Mouse (Mus musculus) embryonic facial prominence, embryonic 12.5 days (tissue): Measurements from ENCODE around the gene Rbm5. TPM values are rescaled to one million over a fixed set of nuclear protein-coding genes. Genes with fewer than 3 reads are reported as not detected.
A peak's percentile ranks its signal among the peaks of the same experiment; 100 is the strongest.

Source experiments
- ATAC-seq: fragments of 200-750 bp; cut with Nextera tagmentation; 2 replicates; pipeline ENCODE4 v1.8.0; 2017; ENCODE audit not compliant: insufficient number of reproducible peaks, insufficient read depth, low FRiP score, low TSS enrichment
- H3K27ac ChIP-seq: fragments of 300-500 bp; sonication (generic); 2 replicates; pipeline ENCODE4 v1.5.1; 2016; ENCODE audit warnings: mild to moderate bottlenecking
- H3K27me3 ChIP-seq: fragments of 300-500 bp; sonication (generic); 2 replicates; pipeline ENCODE4 v1.6.1; 2016; ENCODE audit warnings: mild to moderate bottlenecking, moderate library complexity
- H3K36me3 ChIP-seq: fragments of 300-500 bp; sonication (generic); 2 replicates; pipeline ENCODE4 v1.6.1; 2016; ENCODE audit warnings: mild to moderate bottlenecking
- H3K4me1 ChIP-seq: fragments of 300-500 bp; sonication (generic); 2 replicates; pipeline ENCODE4 v1.6.1; 2016
- H3K4me2 ChIP-seq: fragments of 300-500 bp; sonication (generic); replicated peaks from 2 replicates; pipeline ENCODE4 v1.6.1; 2016; ENCODE audit warnings: mild to moderate bottlenecking, moderate library complexity
- H3K4me3 ChIP-seq: fragments of 300-500 bp; sonication (generic); 2 replicates; pipeline ENCODE4 v1.5.1; 2016; ENCODE audit warnings: mild to moderate bottlenecking
- H3K9ac ChIP-seq: fragments of 300-500 bp; sonication (generic); 2 replicates; pipeline ENCODE4 v1.6.1; 2016; ENCODE audit warnings: mild to moderate bottlenecking, moderate library complexity
- H3K9me3 ChIP-seq: fragments of 300-500 bp; sonication (generic); 2 replicates; pipeline ENCODE4 v1.6.1; 2016; ENCODE audit warnings: mild to moderate bottlenecking, moderate library complexity
- WGBS: fragments of 180-500 bp; shearing (Covaris S2); methylation state at CpG from one replicate; pipeline ENCODE4 v1.1.7; 2016; 5-methylcytosine and 5-hydroxymethylcytosine counted together
- polyA plus RNA-seq: library from polyadenylated mRNA; unstranded; fragments of >200 nt; fragmentation: Nextera tagmentation; extraction: Ambion mirVana; gene quantifications from 2 replicates; pipeline ENCODE4 v1.2.1, GENCODE M21; 2016

Gene Rbm5
- polyA plus RNA-seq, result 232 and 261 TPM in 2 replicates

- WGBS, result under 1% methylated on average over 60 of the region's 60 CpGs
- peak; percentile 100 for ATAC-seq
- peak within 1 kb of the TSS; percentile 85 for H3K27ac ChIP-seq
- peak within 1 kb of the TSS; percentile 73 for H3K4me2 ChIP-seq
- peaks cover 59% of the 10 kb centered on the region for H3K36me3 ChIP-seq
- H3K27me3 ChIP-seq, result no peaks in the 10 kb centered on the region
- H3K4me1 ChIP-seq, result peaks cover 9% of the 10 kb centered on the region
- no peaks in the 10 kb centered on the region for H3K9me3 ChIP-seq
- H3K4me3 ChIP-seq, result peak within 1 kb of the TSS; percentile 90
- H3K9ac ChIP-seq, result peak within 1 kb of the TSS; percentile 95
These were observed at the start of gene Rbm5 for GRCm38 (mm10) chr9:107770374-107771290. Rbm5 (minus strand) TSS chr9:107770996.

GRCm38 (mm10) chr9:107812132-107812531 lies 41.3 kb upstream of the Rbm5 start:
- WGBS, result 67% methylated on average over 1 of the region's 1 CpGs
- H3K27ac ChIP-seq, result no peak overlapping the region
- H3K4me3 ChIP-seq, result no peak overlapping the region
- no peaks in the 10 kb centered on the region for H3K9me3 ChIP-seq
- no peak overlapping the region for H3K4me2 ChIP-seq
- peaks cover 43% of the 10 kb centered on the region for H3K36me3 ChIP-seq
- no peaks in the 10 kb centered on the region for H3K4me1 ChIP-seq
- no peaks in the 10 kb centered on the region for H3K27me3 ChIP-seq
- H3K9ac ChIP-seq, result no peak overlapping the region
- no peak for ATAC-seq

GRCm38 (mm10) chr9:107810985-107811384 lies 40.2 kb upstream of the Rbm5 start:
- H3K9me3 ChIP-seq, result no peaks in the 10 kb centered on the region
- H3K9ac ChIP-seq, result no peak overlapping the region
- WGBS, result 96% methylated on average over 2 of the region's 2 CpGs
- no peaks in the 10 kb centered on the region for H3K27me3 ChIP-seq
- H3K4me2 ChIP-seq, result no peak overlapping the region
- no peak for ATAC-seq
- H3K4me3 ChIP-seq, result no peak overlapping the region
- H3K36me3 ChIP-seq, result peaks cover 38% of the 10 kb centered on the region
- no peak overlapping the region for H3K27ac ChIP-seq
- H3K4me1 ChIP-seq, result no peaks in the 10 kb centered on the region

- no peaks in the 10 kb centered on the region for H3K27me3 ChIP-seq
- no peak overlapping the region for H3K4me3 ChIP-seq
- no peak for ATAC-seq
- H3K9me3 ChIP-seq, result no peaks in the 10 kb centered on the region
- peaks cover 58% of the 10 kb centered on the region for H3K36me3 ChIP-seq
- no peaks in the 10 kb centered on the region for H3K4me1 ChIP-seq
- WGBS, result 89% methylated on average over 6 of the region's 6 CpGs
- H3K27ac ChIP-seq, result no peak overlapping the region
- no peak overlapping the region for H3K4me2 ChIP-seq
- H3K9ac ChIP-seq, result no peak overlapping the region
These were observed 20.9 kb upstream of the Rbm5 start for GRCm38 (mm10) chr9:107791714-107792113.

GRCm38 (mm10) chr9:107782536-107783203 lies 11.9 kb upstream of the Rbm5 start:
- Histone ChIP-seq H3K36me3 (peaks cover 68% of the 10 kb centered on the region), H3K4me2 (no peak overlapping the region), H3K27me3 (no peaks in the 10 kb centered on the region), H3K27ac (no peak overlapping the region), H3K4me3 (no peak overlapping the region), H3K9ac (no peak overlapping the region), H3K9me3 (no peaks in the 10 kb centered on the region), H3K4me1 (no peaks in the 10 kb centered on the region)
- WGBS, result 96% methylated on average over 11 of the region's 11 CpGs
- ATAC-seq, result no peak

- no peak for ATAC-seq
- H3K9ac ChIP-seq, result no peak overlapping the region
- no peak overlapping the region for H3K4me3 ChIP-seq
- peaks cover 68% of the 10 kb centered on the region for H3K36me3 ChIP-seq
- no peaks in the 10 kb centered on the region for H3K27me3 ChIP-seq
- no peaks in the 10 kb centered on the region for H3K9me3 ChIP-seq
- no peak overlapping the region for H3K27ac ChIP-seq
- no peak overlapping the region for H3K4me2 ChIP-seq
- H3K4me1 ChIP-seq, result no peaks in the 10 kb centered on the region
These were observed 6.0 kb upstream of the Rbm5 start for GRCm38 (mm10) chr9:107776809-107777208.

GRCm38 (mm10) chr9:107774411-107774810 lies 3.6 kb upstream of the Rbm5 start:
- H3K36me3 ChIP-seq, result peaks cover 46% of the 10 kb centered on the region

GRCm38 (mm10) chr9:107771782-107772181 lies 986 bp upstream of the Rbm5 start:
- 77% methylated on average over 2 of the region's 2 CpGs for WGBS
- Histone ChIP-seq H3K4me3 (no peak overlapping the region), H3K9ac (no peak overlapping the region), H3K4me1 (peaks cover 9% of the 10 kb centered on the region), H3K27me3 (no peaks in the 10 kb centered on the region), H3K9me3 (no peaks in the 10 kb centered on the region), H3K27ac (no peak overlapping the region), H3K4me2 (no peak overlapping the region), H3K36me3 (peaks cover 58% of the 10 kb centered on the region)
- ATAC-seq, result no peak

More at GRCm38 (mm10) chr9:107774411-107774810, 3.6 kb upstream of the Rbm5 start:
- Histone ChIP-seq H3K4me3 (no peak overlapping the region), H3K9ac (no peak overlapping the region), H3K4me1 (peaks cover under 1% of the 10 kb centered on the region; the same call in 1 of the 2 replicates), H3K27me3 (no peaks in the 10 kb centered on the region), H3K9me3 (no peaks in the 10 kb centered on the region), H3K4me2 (no peak overlapping the region), H3K27ac (no peak overlapping the region)
- no peak for ATAC-seq
- WGBS, result 90% methylated on average over 3 of the region's 3 CpGs

GRCm38 (mm10) chr9:107770037-107770373 lies 791 bp downstream of the Rbm5 start:
- WGBS, result 2% methylated on average over 9 of the region's 9 CpGs
- H3K27ac ChIP-seq, result peak overlapping the region; percentile 85
- ATAC-seq, result no peak
- H3K4me1 ChIP-seq, result peaks cover 9% of the 10 kb centered on the region
- peak overlapping the region; percentile 73 for H3K4me2 ChIP-seq
- H3K36me3 ChIP-seq, result peaks cover 60% of the 10 kb centered on the region
- H3K9me3 ChIP-seq, result no peaks in the 10 kb centered on the region
- H3K4me3 ChIP-seq, result peak overlapping the region; percentile 90
- H3K9ac ChIP-seq, result peak overlapping the region; percentile 95
- no peaks in the 10 kb centered on the region for H3K27me3 ChIP-seq

GRCm38 (mm10) chr9:107769445-107770000 lies 1.3 kb downstream of the Rbm5 start:
- Histone ChIP-seq H3K27me3 (no peaks in the 10 kb centered on the region), H3K9me3 (no peaks in the 10 kb centered on the region), H3K4me3 (peak overlapping the region; percentile 90), H3K9ac (peak overlapping the region; percentile 95), H3K4me2 (peak overlapping the region; percentile 73), H3K27ac (no peak overlapping the region), H3K36me3 (peaks cover 60% of the 10 kb centered on the region), H3K4me1 (peaks cover 9% of the 10 kb centered on the region)
- WGBS, result 19% methylated on average over 4 of the region's 4 CpGs
- ATAC-seq, result no peak

- H3K9me3 ChIP-seq, result no peaks in the 10 kb centered on the region
- H3K4me1 ChIP-seq, result peaks cover 9% of the 10 kb centered on the region
- ATAC-seq, result no peak
- H3K27ac ChIP-seq, result peak overlapping the region; percentile 23; the same call in 1 of the 2 replicates
- peak overlapping the region; percentile 73 for H3K4me2 ChIP-seq
- H3K36me3 ChIP-seq, result peaks cover 59% of the 10 kb centered on the region
- peak overlapping the region; percentile 90 for H3K4me3 ChIP-seq
- peak overlapping the region; percentile 5; the same call in 1 of the 2 replicates for H3K9ac ChIP-seq
- no peaks in the 10 kb centered on the region for H3K27me3 ChIP-seq
- WGBS, result 84% methylated on average over 5 of the region's 5 CpGs
These were observed 1.9 kb downstream of the Rbm5 start for GRCm38 (mm10) chr9:107768851-107769250.
